Mouse (Mus musculus) C2C12 (cell line): Measurements from ENCODE around the gene Foxs1. TPM values are rescaled to one million over a fixed set of nuclear protein-coding genes. Genes with fewer than 3 reads are reported as not detected.

Experiments used
- H3K27me3 ChIP-seq: one replicate; pipeline ENCODE4 v1.6.1; 2011; ENCODE audit not compliant: control insufficient read depth, insufficient read depth, insufficient read length
- H3K36me3 ChIP-seq: one replicate; pipeline ENCODE4 v1.6.1; 2011; ENCODE audit not compliant: control insufficient read depth, insufficient read depth
- H3K4me3 ChIP-seq: one replicate; pipeline ENCODE4 v1.5.1; 2011; ENCODE audit warnings: mild to moderate bottlenecking, control low read depth; ENCODE audit not compliant: poor library complexity, insufficient read depth, severe bottlenecking
- H3K79me2 ChIP-seq: one replicate; pipeline ENCODE4 v1.6.1; 2011; ENCODE audit not compliant: control insufficient read depth, insufficient read depth
- H3K79me3 ChIP-seq: one replicate; pipeline ENCODE4 v1.6.1; 2011; ENCODE audit warnings: low read depth, control low read depth
- H3ac ChIP-seq: one replicate; pipeline ENCODE3; 2011; ENCODE audit warnings: low read depth; ENCODE audit not compliant: control insufficient read depth, insufficient read length
- CEBPB ChIP-seq: IDR thresholded peaks from one replicate; pipeline ENCODE4 v1.6.1; 2011; ENCODE audit warnings: low read depth, mild to moderate bottlenecking, control low read depth, moderate library complexity
- CTCF ChIP-seq: IDR thresholded peaks from one replicate; pipeline ENCODE4 v1.5.1; 2011; ENCODE audit not compliant: control insufficient read depth, insufficient read depth, insufficient read length
- FOSL1 ChIP-seq: IDR thresholded peaks from one replicate; pipeline ENCODE4 v1.8.0; 2011; ENCODE audit warnings: mild to moderate bottlenecking, low read length; ENCODE audit not compliant: poor library complexity, insufficient read depth, severe bottlenecking
- MAX ChIP-seq: IDR thresholded peaks from one replicate; pipeline ENCODE4 v1.6.1; 2011; ENCODE audit warnings: mild to moderate bottlenecking, control low read depth
- MYOD1 ChIP-seq: IDR thresholded peaks from one replicate; pipeline ENCODE4 v1.6.1; 2011; ENCODE audit warnings: low read depth; ENCODE audit not compliant: control insufficient read depth, insufficient read length
- MYOG ChIP-seq: IDR thresholded peaks from one replicate; pipeline ENCODE4 v1.6.1; 2011; ENCODE audit not compliant: control insufficient read depth, insufficient read length; ENCODE audit errors: extremely low read depth
- USF1 ChIP-seq: IDR thresholded peaks from one replicate; pipeline ENCODE4 v1.6.1; 2011; ENCODE audit warnings: low read depth, mild to moderate bottlenecking, control low read depth, moderate library complexity
- polyA plus RNA-seq: library from polyadenylated mRNA; unstranded; fragments of >200 nt; fragmentation: generic; extraction: Trizol; gene quantifications from one replicate; pipeline ENCODE4 v1.2.1, GENCODE M21; 2012; ENCODE audit warnings: missing spikeins

Gene Foxs1
- polyA plus RNA-seq, 1 experiment = 55.0 TPM

GRCm38 (mm10) chr2:152933614-152934013 lies 606 bp upstream of the Foxs1 start:
- H3ac ChIP-seq = no peak overlapping the region
- H3K4me3 ChIP-seq = no peak overlapping the region
- H3K79me2 ChIP-seq = peaks cover 44% of the 10 kb centered on the region
- H3K27me3 ChIP-seq = no peaks in the 10 kb centered on the region
- H3K79me3 ChIP-seq = peaks cover 36% of the 10 kb centered on the region
- no peak for TF ChIP-seq FOSL1
- peak; percentile 75 for TF ChIP-seq CTCF
- no peak for TF ChIP-seq MYOD1
- no peak for TF ChIP-seq MAX
- no peak for TF ChIP-seq MYOG
- no peak for TF ChIP-seq USF1
- TF ChIP-seq CEBPB = peak; percentile 93
- H3K36me3 ChIP-seq = no peaks in the 10 kb centered on the region

GRCm38 (mm10) chr2:152931456-152932160 lies 1.4 kb downstream of the Foxs1 start:
- H3K27me3 ChIP-seq = no peaks in the 10 kb centered on the region
- peak overlapping the region; percentile 66 for H3ac ChIP-seq
- H3K36me3 ChIP-seq = no peaks in the 10 kb centered on the region
- peaks cover 50% of the 10 kb centered on the region for H3K79me2 ChIP-seq
- no peak for TF ChIP-seq CEBPB
- TF ChIP-seq MYOD1 = no peak
- no peak for TF ChIP-seq MAX
- TF ChIP-seq USF1 = no peak
- no peak for TF ChIP-seq MYOG
- peaks cover 36% of the 10 kb centered on the region for H3K79me3 ChIP-seq
- peak overlapping the region; percentile 65 for H3K4me3 ChIP-seq

GRCm38 (mm10) chr2:152930276-152930675 lies 2.7 kb downstream of the Foxs1 start:
- peaks cover 36% of the 10 kb centered on the region for H3K79me3 ChIP-seq
- peak overlapping the region; percentile 65 for H3K4me3 ChIP-seq
- TF ChIP-seq MAX = peak; percentile 63
- TF ChIP-seq CTCF = no peak
- no peaks in the 10 kb centered on the region for H3K27me3 ChIP-seq
- H3ac ChIP-seq = peak overlapping the region; percentile 66
- no peaks in the 10 kb centered on the region for H3K36me3 ChIP-seq
- peaks cover 50% of the 10 kb centered on the region for H3K79me2 ChIP-seq

- peaks cover 63% of the 10 kb centered on the region for H3K79me2 ChIP-seq
- H3ac ChIP-seq = no peak overlapping the region
- H3K4me3 ChIP-seq = no peak overlapping the region
- TF ChIP-seq CTCF = no peak
- no peak for TF ChIP-seq FOSL1
- no peak for TF ChIP-seq MYOD1
- peaks cover 36% of the 10 kb centered on the region for H3K79me3 ChIP-seq
- H3K36me3 ChIP-seq = no peaks in the 10 kb centered on the region
- no peaks in the 10 kb centered on the region for H3K27me3 ChIP-seq
Observed at GRCm38 (mm10) chr2:152928988-152929370, 4.0 kb downstream of the Foxs1 start.

GRCm38 (mm10) chr2:152928219-152928987 lies 4.6 kb downstream of the Foxs1 start:
- H3K4me3 ChIP-seq = no peak overlapping the region
- TF ChIP-seq MYOD1 = no peak
- TF ChIP-seq CEBPB = no peak
- TF ChIP-seq MYOG = no peak
- no peak for TF ChIP-seq FOSL1
- no peak for TF ChIP-seq MAX
- no peak for TF ChIP-seq USF1
- no peak for TF ChIP-seq CTCF

GRCm38 (mm10) chr2:152927371-152927770 lies 5.6 kb downstream of the Foxs1 start:
- TF ChIP-seq MYOG (no peak), FOSL1 (peak; percentile 19), USF1 (no peak), MYOD1 (peak; percentile 28), CTCF (no peak), MAX (peak; percentile 40), CEBPB (peak; percentile 4)
- Histone ChIP-seq H3K79me3 (peaks cover 30% of the 10 kb centered on the region), H3ac (peak overlapping the region; percentile 62), H3K27me3 (no peaks in the 10 kb centered on the region), H3K4me3 (no peak overlapping the region), H3K36me3 (no peaks in the 10 kb centered on the region), H3K79me2 (peaks cover 61% of the 10 kb centered on the region)

More at GRCm38 (mm10) chr2:152928219-152928987, 4.6 kb downstream of the Foxs1 start:
- H3K36me3 ChIP-seq = no peaks in the 10 kb centered on the region
- peaks cover 68% of the 10 kb centered on the region for H3K79me2 ChIP-seq
- peak overlapping the region; percentile 47 for H3ac ChIP-seq
- peaks cover 36% of the 10 kb centered on the region for H3K79me3 ChIP-seq
- H3K27me3 ChIP-seq = no peaks in the 10 kb centered on the region
